Mouse (Mus musculus): Measurements from ENCODE around the gene Kcnip3. TPM values are rescaled to one million over a fixed set of nuclear protein-coding genes. Genes with fewer than 3 reads are reported as not detected.

Gene Kcnip3
- polyA plus RNA-seq, 1 experiment from 2014 or later, result 1.2 TPM

- Histone ChIP-seq H3K27me3 (ENCODE audit: control insufficient read depth, insufficient read depth, low read length) (no peaks in the 10 kb centered on the region), H3K36me3 (ENCODE audit: control insufficient read depth, insufficient read depth, low read length) (peaks cover 3% of the 10 kb centered on the region; the same call in 1 of the 2 replicates), H3K9me3 (ENCODE audit: control insufficient read depth, low read length) (no peaks in the 10 kb centered on the region), H3K27ac (replicated peaks) (no peak overlapping the region), H3K9ac (ENCODE audit: low read length) (no peak overlapping the region), H3K4me2 (replicated peaks; ENCODE audit: low read depth) (no peak overlapping the region), H3K4me3 (ENCODE audit: low read depth, low read length) (no peak overlapping the region), H3K4me1 (replicated peaks; ENCODE audit: control insufficient read depth, insufficient read depth) (no peaks in the 10 kb centered on the region)
- WGBS, result 63% methylated on average over 9 of the region's 9 CpGs
- 0 out of 2 replicates have a peak, but pooled peaks have one; percentile 22 for ATAC-seq (ENCODE audit: low FRiP score, low TSS enrichment)
- TF ChIP-seq EP300 (optimal IDR thresholded peaks at IDR 0.05), result no peak
- TF ChIP-seq CTCF (IDR thresholded peaks at IDR 0.05; ENCODE audit: low read depth), result no peak
- DNase-seq (ENCODE audit: low spot score), result peak; percentile 33
Observed at GRCm38 (mm10) chr2:127433487-127434295, 88.2 kb downstream of the Kcnip3 start.

GRCm38 (mm10) chr2:127430238-127430637, 91.7 kb downstream of the Kcnip3 start:
- Histone ChIP-seq H3K4me3 (ENCODE audit: low read depth, low read length) (no peak overlapping the region), H3K4me1 (replicated peaks; ENCODE audit: control insufficient read depth, insufficient read depth) (no peaks in the 10 kb centered on the region), H3K27ac (replicated peaks) (no peak overlapping the region), H3K36me3 (ENCODE audit: control insufficient read depth, insufficient read depth, low read length) (no peaks in the 10 kb centered on the region), H3K9me3 (ENCODE audit: control insufficient read depth, low read length) (no peaks in the 10 kb centered on the region), H3K9ac (ENCODE audit: low read length) (no peak overlapping the region), H3K27me3 (ENCODE audit: control insufficient read depth, insufficient read depth, low read length) (no peaks in the 10 kb centered on the region), H3K4me2 (replicated peaks; ENCODE audit: low read depth) (no peak overlapping the region)
- DNase-seq (ENCODE audit: low spot score) (peak; percentile 46), ATAC-seq (ENCODE audit: low FRiP score, low TSS enrichment) (no peak)
- 15% methylated on average over 3 of the region's 3 CpGs for WGBS
- TF ChIP-seq EP300 (optimal IDR thresholded peaks at IDR 0.05) (no peak), CTCF (IDR thresholded peaks at IDR 0.05; ENCODE audit: low read depth) (peak; percentile 88)

GRCm38 (mm10) chr2:127424977-127425376, 96.9 kb downstream of the Kcnip3 start, which contains the start of gene Gpat2:
Gene Gpat2, plus strand, starts transcription at chr2:127425199.
- no peak for TF ChIP-seq CTCF (IDR thresholded peaks at IDR 0.05; ENCODE audit: low read depth)
- H3K27me3 ChIP-seq (ENCODE audit: control insufficient read depth, insufficient read depth, low read length), result no peaks in the 10 kb centered on the region
- WGBS, result 70% methylated on average over 17 of the region's 17 CpGs

GRCm38 (mm10) chr2:127418266-127418970, 103.5 kb downstream of the Kcnip3 start:
- Histone ChIP-seq H3K36me3 (ENCODE audit: control insufficient read depth, insufficient read depth, low read length) (no peaks in the 10 kb centered on the region), H3K4me2 (replicated peaks; ENCODE audit: low read depth) (no peak overlapping the region), H3K27ac (replicated peaks) (no peak overlapping the region), H3K9me3 (ENCODE audit: control insufficient read depth, low read length) (no peaks in the 10 kb centered on the region), H3K27me3 (ENCODE audit: control insufficient read depth, insufficient read depth, low read length) (no peaks in the 10 kb centered on the region), H3K4me1 (replicated peaks; ENCODE audit: control insufficient read depth, insufficient read depth) (no peaks in the 10 kb centered on the region), H3K4me3 (ENCODE audit: low read depth, low read length) (no peak overlapping the region), H3K9ac (ENCODE audit: low read length) (no peak overlapping the region)
- ATAC-seq (ENCODE audit: low FRiP score, low TSS enrichment) (no peak), DNase-seq (ENCODE audit: low spot score) (no peak)
- WGBS, result 59% methylated on average over 10 of the region's 10 CpGs
- no peak for TF ChIP-seq CTCF (IDR thresholded peaks at IDR 0.05; ENCODE audit: low read depth)
- no peak for TF ChIP-seq EP300 (optimal IDR thresholded peaks at IDR 0.05)

More at GRCm38 (mm10) chr2:127424977-127425376, 96.9 kb downstream of the Kcnip3 start, which contains the start of gene Gpat2:
- no peaks in the 10 kb centered on the region for H3K36me3 ChIP-seq (ENCODE audit: control insufficient read depth, insufficient read depth, low read length)
- no peak within 1 kb of the TSS for H3K27ac ChIP-seq (replicated peaks)
- H3K4me1 ChIP-seq (replicated peaks; ENCODE audit: control insufficient read depth, insufficient read depth), result no peaks in the 10 kb centered on the region
- H3K9me3 ChIP-seq (ENCODE audit: control insufficient read depth, low read length), result no peaks in the 10 kb centered on the region
- H3K4me3 ChIP-seq (ENCODE audit: low read depth, low read length), result no peak within 1 kb of the TSS
- ATAC-seq (ENCODE audit: low FRiP score, low TSS enrichment) (peak; percentile 32; the same call in 1 of the 2 replicates), DNase-seq (ENCODE audit: low spot score) (no peak)
- no peak within 1 kb of the TSS for H3K9ac ChIP-seq (ENCODE audit: low read length)
- no peak within 1 kb of the TSS for H3K4me2 ChIP-seq (replicated peaks; ENCODE audit: low read depth)

- ATAC-seq (ENCODE audit: low FRiP score, low TSS enrichment) (no peak), DNase-seq (ENCODE audit: low spot score) (no peak)
- Histone ChIP-seq H3K36me3 (ENCODE audit: control insufficient read depth, insufficient read depth, low read length) (no peaks in the 10 kb centered on the region), H3K4me3 (ENCODE audit: low read depth, low read length) (no peak overlapping the region), H3K9ac (ENCODE audit: low read length) (no peak overlapping the region), H3K27me3 (ENCODE audit: control insufficient read depth, insufficient read depth, low read length) (no peaks in the 10 kb centered on the region), H3K27ac (replicated peaks) (no peak overlapping the region), H3K4me1 (replicated peaks; ENCODE audit: control insufficient read depth, insufficient read depth) (no peaks in the 10 kb centered on the region), H3K9me3 (ENCODE audit: control insufficient read depth, low read length) (no peaks in the 10 kb centered on the region), H3K4me2 (replicated peaks; ENCODE audit: low read depth) (no peak overlapping the region)
- WGBS, result 57% methylated on average over 3 of the region's 3 CpGs
- TF ChIP-seq EP300 (optimal IDR thresholded peaks at IDR 0.05) (no peak), CTCF (IDR thresholded peaks at IDR 0.05; ENCODE audit: low read depth) (no peak)
Observed at GRCm38 (mm10) chr2:127416706-127417105, 105.2 kb downstream of the Kcnip3 start.
